Mouse (Mus musculus): ENCODE results near the gene R3hcc1l.

DNA sequence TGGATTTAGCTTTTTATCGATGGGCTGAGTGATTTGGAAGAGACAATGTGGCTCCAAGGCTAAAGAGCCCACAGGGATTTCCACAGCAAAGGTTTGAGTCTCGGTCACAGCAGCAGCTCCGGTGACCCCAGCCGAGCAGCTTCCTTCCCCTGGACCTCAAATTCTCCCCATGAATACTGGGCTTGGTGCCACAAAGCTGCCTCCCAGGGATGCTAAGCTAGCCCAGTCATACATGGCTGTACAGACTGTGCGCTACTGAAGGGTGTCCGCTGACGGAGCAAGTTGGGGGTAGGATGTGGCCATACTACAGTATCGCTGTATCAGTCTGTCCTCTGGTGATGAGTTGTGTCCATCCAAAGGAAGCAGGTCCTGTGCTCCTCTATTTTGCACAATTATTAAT lies 2.9 kb upstream of the R3hcc1l start:
- no peak for TF ChIP-seq CTCF (IDR thresholded peaks at IDR 0.05)
- no peak for TF ChIP-seq EP300 (IDR thresholded peaks at IDR 0.05)
